Mouse (Mus musculus): ENCODE measurements at regions not wholly inside any gene's neighbourhood (a gene's known extent, or its start where the extent isn't known, plus 50 kb on each side); places are given as distances from the start of the nearest gene placed in this dataset.
A peak's percentile ranks its signal among the peaks of the same experiment; 100 is the strongest.
"Not testable (repeated sequence)": the region's sequence is repeated elsewhere in the genome, so short reads cannot be mapped to it uniquely, and the experiment has no call there.

DNA sequence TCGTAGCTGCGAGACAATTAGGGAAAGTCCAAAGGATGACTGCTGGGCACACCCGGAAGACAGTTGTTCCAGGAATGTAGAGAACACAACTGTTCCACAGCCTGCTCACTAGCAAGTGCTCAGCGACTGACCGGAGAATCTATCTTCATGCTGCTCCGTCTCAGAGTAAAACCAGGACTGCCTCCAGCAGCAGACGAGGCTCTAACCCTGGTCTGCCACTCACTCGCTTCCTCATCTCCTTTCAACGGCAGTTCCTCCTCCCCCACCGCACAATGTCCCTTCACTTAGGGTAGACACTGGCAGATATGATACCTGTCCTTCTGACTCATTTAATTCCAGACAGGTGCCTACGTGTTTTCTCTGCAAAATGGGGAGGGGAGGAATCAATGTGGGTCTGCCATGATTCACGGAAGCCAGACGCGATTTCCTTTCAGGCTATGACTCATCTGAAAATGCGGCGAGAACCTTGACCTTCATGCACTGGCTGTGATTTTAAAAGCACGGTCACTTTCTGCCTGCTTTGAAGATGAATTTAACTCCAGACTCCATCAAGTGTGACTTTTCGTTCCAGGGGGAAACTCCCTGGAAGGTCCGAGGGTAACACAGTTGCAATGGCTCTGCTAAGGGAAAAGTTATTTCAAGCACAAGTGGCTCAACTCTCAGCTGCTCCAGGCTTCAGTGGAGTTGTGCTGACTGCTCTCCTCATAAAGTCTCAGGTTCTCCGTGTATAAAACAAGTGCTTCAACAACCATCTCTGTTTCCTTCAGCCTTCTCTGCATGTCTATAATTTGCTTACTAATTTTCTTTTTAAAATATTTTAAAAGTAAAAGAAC is 142.4 kb upstream of the Spin1 start:
- H3K9me3 ChIP-seq (ENCODE audit: low read length) = no peaks in the 10 kb centered on the region
- WGBS = 75% methylated on average over 20 of the region's 20 CpGs
- no peak overlapping the region for H3K27ac ChIP-seq (ENCODE audit: low read depth, low read length)
- ATAC-seq (no peak), DNase-seq (no peak)
- H3K4me1 ChIP-seq (ENCODE audit: insufficient read depth) = no peaks in the 10 kb centered on the region
- no peak overlapping the region for H3K4me2 ChIP-seq (ENCODE audit: low read depth)
- H3K4me3 ChIP-seq (ENCODE audit: low read depth, low read length) = no peak overlapping the region
- no peak for TF ChIP-seq CTCF (IDR thresholded peaks at IDR 0.05; ENCODE audit: low read depth)
- H3K36me3 ChIP-seq (ENCODE audit: insufficient read depth) = no peaks in the 10 kb centered on the region
- no peak overlapping the region for H3K9ac ChIP-seq
- H3K27me3 ChIP-seq (ENCODE audit: insufficient read depth, low read length) = no peaks in the 10 kb centered on the region

DNA sequence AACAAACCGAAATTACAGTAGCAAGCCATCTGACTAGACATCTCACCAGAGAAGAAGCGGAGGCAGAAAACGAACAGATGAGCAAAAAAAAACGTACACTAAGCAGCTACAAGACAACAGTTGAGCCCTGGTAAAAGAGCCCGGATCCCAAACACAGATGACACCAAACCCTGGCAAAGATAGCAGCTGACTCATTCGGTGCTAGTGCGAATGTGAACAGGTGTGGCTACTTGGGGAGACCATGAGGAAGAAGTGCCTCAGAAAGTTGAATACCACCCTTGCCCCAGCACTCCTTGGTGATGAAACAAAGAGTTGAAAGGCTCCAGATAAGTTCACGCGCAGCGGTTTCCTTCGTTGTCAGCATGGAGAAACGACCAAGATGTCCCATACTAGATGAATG is 139.8 kb upstream of the Spin1 start:
- H3K27me3 ChIP-seq (ENCODE audit: insufficient read depth, low read length) = no peaks in the 10 kb centered on the region
- no peak overlapping the region for H3K9ac ChIP-seq
- no peak for ATAC-seq
- no peaks in the 10 kb centered on the region for H3K9me3 ChIP-seq (ENCODE audit: low read length)
- no peak overlapping the region for H3K4me3 ChIP-seq (ENCODE audit: low read depth, low read length)
- H3K27ac ChIP-seq (ENCODE audit: low read depth, low read length) = no peak overlapping the region
- H3K4me2 ChIP-seq (ENCODE audit: low read depth) = no peak overlapping the region
- DNase-seq = no peak
- 82% methylated on average over 12 of the region's 12 CpGs for WGBS
- H3K4me1 ChIP-seq (ENCODE audit: insufficient read depth) = no peaks in the 10 kb centered on the region
- no peaks in the 10 kb centered on the region for H3K36me3 ChIP-seq (ENCODE audit: insufficient read depth)
- TF ChIP-seq CTCF (IDR thresholded peaks at IDR 0.05; ENCODE audit: low read depth) = no peak

DNA sequence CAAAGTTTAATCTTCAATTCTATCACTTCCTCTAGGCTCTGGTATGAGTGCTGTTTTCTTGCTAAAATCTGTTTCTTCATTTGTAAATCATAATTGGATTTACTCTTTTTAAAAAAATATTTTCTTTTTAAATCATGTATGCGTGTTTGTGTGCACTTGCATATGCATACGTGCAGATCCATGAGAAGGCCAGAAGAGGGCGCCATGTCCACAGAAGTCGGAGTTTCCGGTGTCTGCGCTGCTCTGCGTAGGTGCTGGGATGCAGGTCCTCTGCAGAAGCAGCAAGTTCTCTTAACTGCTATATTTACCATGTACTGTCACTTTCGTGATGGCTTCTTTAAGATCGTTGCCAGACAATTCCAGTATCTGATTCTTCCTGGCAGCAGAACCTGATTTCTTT is 136.6 kb upstream of the Spin1 start:
- Histone ChIP-seq H3K4me2 (ENCODE audit: low read depth) (no peak overlapping the region), H3K9me3 (ENCODE audit: low read length) (no peaks in the 10 kb centered on the region), H3K27me3 (ENCODE audit: insufficient read depth, low read length) (no peaks in the 10 kb centered on the region), H3K4me1 (ENCODE audit: insufficient read depth) (no peaks in the 10 kb centered on the region), H3K36me3 (ENCODE audit: insufficient read depth) (no peaks in the 10 kb centered on the region), H3K4me3 (ENCODE audit: low read depth, low read length) (no peak overlapping the region), H3K27ac (ENCODE audit: low read depth, low read length) (no peak overlapping the region), H3K9ac (no peak overlapping the region)
- WGBS = 79% methylated on average over 9 of the region's 9 CpGs
- no peak for ATAC-seq
- DNase-seq = no peak
- TF ChIP-seq CTCF (IDR thresholded peaks at IDR 0.05; ENCODE audit: low read depth) = peak; percentile 60

DNA sequence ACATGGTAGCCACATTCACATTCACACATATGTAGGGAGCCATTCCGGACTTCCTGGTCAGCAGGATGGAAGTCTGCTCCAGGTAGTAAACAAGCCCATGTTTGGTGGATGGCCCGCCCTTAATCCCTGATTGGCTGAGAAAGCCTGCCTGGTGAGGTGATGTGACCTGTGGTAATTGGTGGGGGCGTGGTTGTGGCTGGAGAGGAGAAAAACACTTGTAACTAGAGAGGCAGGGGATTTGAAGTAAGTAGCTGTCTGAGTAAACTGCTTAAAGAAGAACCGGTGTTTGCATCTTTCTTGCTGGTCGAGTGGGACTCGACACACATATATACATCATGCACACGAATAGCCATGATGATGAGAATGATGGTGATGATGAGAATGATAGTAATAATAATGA is 135.6 kb upstream of the Spin1 start:
- DNase-seq; ATAC-seq; H3K27me3 ChIP-seq (ENCODE audit: insufficient read depth, low read length); H3K4me3 ChIP-seq (ENCODE audit: low read depth, low read length); H3K9me3 ChIP-seq (ENCODE audit: low read length); H3K4me2 ChIP-seq (ENCODE audit: low read depth); H3K4me1 ChIP-seq (ENCODE audit: insufficient read depth); H3K9ac ChIP-seq; H3K36me3 ChIP-seq (ENCODE audit: insufficient read depth); H3K27ac ChIP-seq (ENCODE audit: low read depth, low read length): not testable (repeated sequence)
- WGBS = 79% methylated on average over 7 of the region's 7 CpGs

DNA sequence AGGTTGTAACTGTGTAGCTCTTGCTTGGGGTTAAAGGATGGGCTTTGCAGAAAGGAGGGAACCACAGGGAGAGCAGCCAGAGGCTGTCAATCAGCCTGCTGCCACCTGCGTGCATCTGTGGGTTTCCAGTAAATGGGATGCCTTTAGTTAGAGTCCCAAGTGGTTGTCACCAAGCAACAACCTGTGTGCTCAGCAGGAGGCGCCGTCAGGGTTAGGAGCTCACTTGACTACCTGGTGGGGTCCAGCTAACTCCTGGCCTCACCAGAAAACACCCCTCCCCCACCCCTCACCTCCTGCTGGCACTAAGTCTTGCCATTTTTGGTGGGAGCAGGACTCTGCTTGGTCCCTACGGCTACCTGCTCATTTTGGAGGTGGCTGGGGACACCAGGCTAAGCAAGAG is 135.0 kb upstream of the Spin1 start:
- no peak overlapping the region for H3K9ac ChIP-seq
- no peak overlapping the region for H3K4me2 ChIP-seq (ENCODE audit: low read depth)
- 75% methylated on average over 4 of the region's 4 CpGs for WGBS
- ATAC-seq (no peak), DNase-seq (no peak)
- H3K9me3 ChIP-seq (ENCODE audit: low read length) = no peaks in the 10 kb centered on the region
- no peak overlapping the region for H3K4me3 ChIP-seq (ENCODE audit: low read depth, low read length)
- no peaks in the 10 kb centered on the region for H3K27me3 ChIP-seq (ENCODE audit: insufficient read depth, low read length)
- no peak for TF ChIP-seq CTCF (IDR thresholded peaks at IDR 0.05; ENCODE audit: low read depth)
- H3K4me1 ChIP-seq (ENCODE audit: insufficient read depth) = no peaks in the 10 kb centered on the region
- no peaks in the 10 kb centered on the region for H3K36me3 ChIP-seq (ENCODE audit: insufficient read depth)
- H3K27ac ChIP-seq (ENCODE audit: low read depth, low read length) = no peak overlapping the region

DNA sequence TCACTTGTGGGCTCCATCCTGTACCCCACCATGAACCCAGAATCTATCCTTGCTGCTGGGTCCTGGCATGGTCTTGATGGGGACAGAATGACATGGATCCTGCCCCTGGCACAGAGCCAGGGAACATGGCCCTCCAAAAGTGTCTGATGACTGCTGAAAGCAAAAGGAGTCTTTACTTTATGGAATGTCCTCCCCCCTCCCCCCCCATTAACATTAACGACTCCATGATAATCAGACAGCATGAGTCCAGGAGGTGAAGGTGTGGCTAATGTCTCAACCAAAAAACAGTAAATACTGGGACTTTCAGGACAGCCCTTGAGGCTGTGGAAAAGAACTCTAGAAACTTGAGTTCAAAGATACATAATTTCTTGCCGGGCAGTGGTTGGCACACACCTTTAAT is 133.9 kb upstream of the Spin1 start:
- Histone ChIP-seq H3K4me1 (ENCODE audit: insufficient read depth) (no peaks in the 10 kb centered on the region), H3K27ac (ENCODE audit: low read depth, low read length) (no peak overlapping the region), H3K9me3 (ENCODE audit: low read length) (no peaks in the 10 kb centered on the region), H3K27me3 (ENCODE audit: insufficient read depth, low read length) (no peaks in the 10 kb centered on the region), H3K9ac (no peak overlapping the region), H3K4me3 (ENCODE audit: low read depth, low read length) (no peak overlapping the region), H3K36me3 (ENCODE audit: insufficient read depth) (no peaks in the 10 kb centered on the region), H3K4me2 (ENCODE audit: low read depth) (no peak overlapping the region)
- no peak for TF ChIP-seq CTCF (IDR thresholded peaks at IDR 0.05; ENCODE audit: low read depth)
- ATAC-seq = no peak
- no peak for DNase-seq
- WGBS = 80% methylated on average over 2 of the region's 2 CpGs

DNA sequence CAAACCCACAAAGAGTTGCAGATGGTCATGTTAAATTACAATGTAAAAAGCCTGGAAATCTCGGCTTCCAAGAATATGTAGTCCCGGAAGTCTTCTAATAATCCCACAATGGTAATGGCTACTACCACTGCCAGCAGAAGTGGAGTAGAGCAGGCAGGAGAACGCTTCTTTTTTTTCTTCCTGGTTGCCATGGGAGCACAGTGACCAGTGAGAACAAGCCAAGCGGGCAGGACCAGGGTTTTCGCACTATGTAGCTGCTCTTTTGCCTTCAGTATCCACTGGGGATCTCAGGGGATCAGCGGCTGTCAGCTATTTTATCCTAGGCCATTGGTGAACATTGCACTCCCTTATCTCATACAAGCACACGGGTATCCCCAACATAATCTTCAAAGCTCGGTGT is 127.3 kb upstream of the Spin1 start:
- no peaks in the 10 kb centered on the region for H3K27me3 ChIP-seq (ENCODE audit: insufficient read depth, low read length)
- H3K4me2 ChIP-seq (ENCODE audit: low read depth) = no peak overlapping the region
- no peak overlapping the region for H3K9ac ChIP-seq
- no peaks in the 10 kb centered on the region for H3K4me1 ChIP-seq (ENCODE audit: insufficient read depth)
- no peak overlapping the region for H3K4me3 ChIP-seq (ENCODE audit: low read depth, low read length)
- H3K27ac ChIP-seq (ENCODE audit: low read depth, low read length) = no peak overlapping the region
- peak; percentile 3 for DNase-seq
- TF ChIP-seq CTCF (IDR thresholded peaks at IDR 0.05; ENCODE audit: low read depth) = no peak
- H3K36me3 ChIP-seq (ENCODE audit: insufficient read depth) = no peaks in the 10 kb centered on the region
- WGBS = 59% methylated on average over 8 of the region's 8 CpGs
- peak; percentile 47; the same call in 1 of the 2 replicates for ATAC-seq
- no peaks in the 10 kb centered on the region for H3K9me3 ChIP-seq (ENCODE audit: low read length)
